Mouse (Mus musculus) forebrain, embryonic 10.5 days (tissue): Measurements from ENCODE around the gene Pdlim7. TPM values are rescaled to one million over a fixed set of nuclear protein-coding genes. Genes with fewer than 3 reads are reported as not detected.

Source experiments
- DNase-seq: peaks from one replicate; pipeline ENCODE4 v3.0.0-alpha.2; 2017; ENCODE audit warnings: low spot score; ENCODE audit errors: extremely low spot score
- H3K27ac ChIP-seq: fragments of 300-500 bp; sonication (generic); 2 replicates; pipeline ENCODE4 v1.5.1; 2016; ENCODE audit warnings: mild to moderate bottlenecking
- H3K27me3 ChIP-seq: fragments of 300-500 bp; sonication (generic); 2 replicates; pipeline ENCODE4 v1.6.1; 2016; ENCODE audit warnings: mild to moderate bottlenecking; ENCODE audit not compliant: poor library complexity, severe bottlenecking
- H3K36me3 ChIP-seq: fragments of 300-500 bp; sonication (generic); replicated peaks from 2 replicates; pipeline ENCODE4 v1.6.1; 2016; ENCODE audit warnings: mild to moderate bottlenecking, moderate library complexity
- H3K4me1 ChIP-seq: fragments of 300-500 bp; sonication (generic); 2 replicates; pipeline ENCODE4 v1.6.1; 2016
- H3K4me3 ChIP-seq: fragments of 300-500 bp; sonication (generic); 2 replicates; pipeline ENCODE4 v1.5.1; 2016; ENCODE audit warnings: mild to moderate bottlenecking, moderate library complexity
- H3K9me3 ChIP-seq: fragments of 300-500 bp; sonication (generic); 2 replicates; pipeline ENCODE4 v1.6.1; 2016; ENCODE audit warnings: mild to moderate bottlenecking, moderate library complexity
- WGBS: fragments of 180-500 bp; shearing (Covaris S2); methylation state at CpG from one replicate; pipeline ENCODE4 v1.1.7; 2016; 5-methylcytosine and 5-hydroxymethylcytosine counted together
- polyA plus RNA-seq: library from polyadenylated mRNA; unstranded; fragments of >200 nt; fragmentation: Nextera tagmentation; extraction: Ambion mirVana; gene quantifications from 2 replicates; pipeline ENCODE4 v1.2.1, GENCODE M21; 2016

The Pdlim7 gene
- polyA plus RNA-seq, 1 experiment from 2014 or later: 200 TPM

GRCm38 (mm10) chr13:55511492-55511861, 2.0 kb downstream of the Pdlim7 start:
- Histone ChIP-seq H3K4me3 (peak overlapping the region; percentile 83), H3K36me3 (peaks cover 45% of the 10 kb centered on the region), H3K27ac (peak overlapping the region; percentile 94), H3K9me3 (no peaks in the 10 kb centered on the region), H3K4me1 (peaks cover 44% of the 10 kb centered on the region), H3K27me3 (peaks cover 19% of the 10 kb centered on the region)
- 27% methylated on average over 5 of the region's 5 CpGs for WGBS
- no peak for DNase-seq

DNA sequence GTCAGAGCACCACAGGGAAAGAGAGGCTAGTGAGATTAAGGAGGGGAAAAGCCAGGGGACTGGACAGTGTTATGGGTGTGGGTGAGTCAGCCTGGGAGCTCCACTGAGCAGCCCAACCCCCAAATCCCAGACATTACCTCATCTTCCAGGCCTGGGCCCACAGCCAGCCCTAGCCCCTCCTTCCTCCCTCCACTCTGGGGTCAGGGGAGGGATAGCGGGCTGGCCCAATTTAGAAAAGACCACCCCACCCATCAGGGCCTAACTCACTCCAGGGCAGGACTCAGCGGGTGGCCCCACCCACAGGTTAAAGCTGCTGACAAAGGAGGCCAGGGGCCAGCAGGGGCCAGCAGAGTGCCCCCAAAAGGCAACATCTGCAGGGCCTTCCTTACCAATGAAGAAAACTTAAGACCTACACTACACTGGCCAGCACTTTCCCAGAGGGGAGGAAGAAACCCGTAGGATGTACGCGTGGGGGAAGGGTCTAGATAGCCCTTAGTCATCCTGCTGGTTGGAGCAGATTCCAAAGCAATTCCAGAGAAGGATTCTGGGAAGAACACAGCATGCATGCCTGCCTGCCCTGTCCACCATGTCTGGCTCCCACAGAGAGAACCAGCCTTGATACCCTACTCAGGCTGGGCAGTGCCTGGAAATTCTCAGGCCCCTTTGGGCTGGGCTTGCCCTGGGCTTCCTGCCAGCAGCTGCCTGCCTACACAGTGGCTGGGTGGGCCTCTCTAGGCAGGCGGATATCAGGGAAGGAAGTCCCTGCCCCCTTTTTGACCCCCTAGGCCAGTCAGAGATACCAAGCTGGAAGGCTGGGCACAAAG, 2.6 kb downstream of the Pdlim7 start:
- peaks cover 51% of the 10 kb centered on the region for H3K36me3 ChIP-seq
- H3K27me3 ChIP-seq: peaks cover 19% of the 10 kb centered on the region
- peak overlapping the region; percentile 94 for H3K27ac ChIP-seq
- DNase-seq: peak; percentile 59
- no peaks in the 10 kb centered on the region for H3K9me3 ChIP-seq
- peak overlapping the region; percentile 83 for H3K4me3 ChIP-seq
- peaks cover 44% of the 10 kb centered on the region for H3K4me1 ChIP-seq
- WGBS: 10% methylated on average over 6 of the region's 6 CpGs

- H3K4me1 ChIP-seq: peaks cover 44% of the 10 kb centered on the region
- peak overlapping the region; percentile 94 for H3K27ac ChIP-seq
- H3K4me3 ChIP-seq: peak overlapping the region; percentile 83
- H3K9me3 ChIP-seq: no peaks in the 10 kb centered on the region
- peaks cover 16% of the 10 kb centered on the region for H3K27me3 ChIP-seq
- H3K36me3 ChIP-seq: peaks cover 57% of the 10 kb centered on the region
- peak; percentile 34 for DNase-seq
- WGBS: 34% methylated on average over 3 of the region's 3 CpGs
These were observed 3.2 kb downstream of the Pdlim7 start for GRCm38 (mm10) chr13:55510332-55510667.

GRCm38 (mm10) chr13:55508531-55508930, 4.9 kb downstream of the Pdlim7 start:
- Histone ChIP-seq H3K9me3 (no peaks in the 10 kb centered on the region), H3K36me3 (peaks cover 75% of the 10 kb centered on the region), H3K4me3 (no peak overlapping the region), H3K4me1 (peaks cover 39% of the 10 kb centered on the region), H3K27me3 (no peaks in the 10 kb centered on the region), H3K27ac (0 out of 2 replicates have a peak overlapping the region, but pooled peaks have one; percentile 27)
- 89% methylated on average over 10 of the region's 10 CpGs for WGBS
- DNase-seq: no peak

- Histone ChIP-seq H3K27ac (peak overlapping the region; percentile 27; the same call in 1 of the 2 replicates), H3K27me3 (no peaks in the 10 kb centered on the region), H3K4me3 (no peak overlapping the region), H3K36me3 (peaks cover 81% of the 10 kb centered on the region), H3K4me1 (peaks cover 36% of the 10 kb centered on the region), H3K9me3 (no peaks in the 10 kb centered on the region)
- DNase-seq: peak; percentile 28
- WGBS: 65% methylated on average over 11 of the region's 11 CpGs
These were observed 5.6 kb downstream of the Pdlim7 start for GRCm38 (mm10) chr13:55507877-55508276.

DNA sequence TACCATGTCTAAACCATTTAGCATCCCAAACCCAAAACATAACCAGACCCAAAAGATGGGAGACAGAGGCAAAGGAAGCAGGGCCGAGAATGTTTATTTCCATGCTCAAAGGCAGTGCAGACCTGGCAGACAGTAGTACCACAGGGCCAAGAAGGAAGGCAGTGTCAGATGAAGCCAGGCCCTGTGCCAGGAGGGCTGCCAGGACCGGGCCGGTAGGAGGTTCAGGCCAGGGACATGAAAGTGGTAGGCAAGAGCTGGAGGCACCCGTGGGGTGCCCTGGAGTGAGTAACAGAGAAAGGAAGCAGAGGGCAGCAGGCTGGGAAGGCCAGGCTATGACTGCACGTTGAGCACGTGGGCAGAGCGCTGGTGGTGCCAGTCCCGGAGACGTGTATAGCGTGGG, 6.8 kb downstream of the Pdlim7 start:
- 94% methylated on average over 10 of the region's 10 CpGs for WGBS
- peaks cover 24% of the 10 kb centered on the region for H3K4me1 ChIP-seq
- DNase-seq: no peak
- peaks cover 92% of the 10 kb centered on the region for H3K36me3 ChIP-seq
- no peak overlapping the region for H3K27ac ChIP-seq
- H3K27me3 ChIP-seq: no peaks in the 10 kb centered on the region
- H3K4me3 ChIP-seq: no peak overlapping the region
- no peaks in the 10 kb centered on the region for H3K9me3 ChIP-seq

DNA sequence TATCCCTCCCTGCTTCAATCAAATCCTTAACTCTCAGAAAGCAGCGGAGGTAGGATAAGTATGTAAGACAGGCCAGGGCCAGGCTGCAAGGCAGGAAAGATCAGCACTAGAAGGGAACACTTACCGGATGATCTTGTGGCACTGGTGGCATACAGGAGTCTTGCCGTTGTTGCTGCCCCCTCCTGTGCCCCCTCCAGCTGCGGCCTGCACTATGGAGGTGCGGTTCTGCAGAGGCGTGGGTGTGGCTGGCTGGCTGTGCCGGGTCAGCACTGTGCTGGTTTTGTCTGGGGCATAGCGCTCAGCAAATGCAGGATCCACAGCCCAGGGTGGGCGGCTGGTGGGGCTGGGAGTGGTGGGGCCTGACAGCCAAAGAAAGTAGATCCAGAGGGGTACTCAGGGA, 7.7 kb downstream of the Pdlim7 start:
- Histone ChIP-seq H3K27ac (no peak overlapping the region), H3K4me1 (peaks cover 15% of the 10 kb centered on the region), H3K4me3 (no peak overlapping the region), H3K9me3 (no peaks in the 10 kb centered on the region), H3K27me3 (no peaks in the 10 kb centered on the region), H3K36me3 (peaks cover 98% of the 10 kb centered on the region)
- 91% methylated on average over 9 of the region's 9 CpGs for WGBS
- no peak for DNase-seq

DNA sequence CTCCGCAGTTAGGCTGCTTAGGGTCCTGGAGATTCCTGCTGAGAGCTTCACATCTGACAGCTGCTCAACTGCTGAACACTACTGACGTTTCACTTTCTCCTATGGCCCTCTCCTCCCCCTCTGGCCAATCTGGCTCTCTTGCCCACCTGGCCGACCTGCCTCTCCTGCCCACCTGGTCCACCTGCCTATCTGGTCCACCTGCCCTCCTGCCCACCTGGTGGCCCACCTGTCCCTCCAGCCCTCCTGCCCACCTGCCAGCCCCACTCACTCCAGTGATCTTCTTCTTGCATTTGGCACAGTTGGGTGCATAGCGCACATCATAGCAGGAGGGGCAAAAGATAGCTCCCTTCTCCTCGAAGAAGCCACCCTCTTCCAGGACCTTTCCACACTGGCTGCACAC, 9.1 kb downstream of the Pdlim7 start:
- no peaks in the 10 kb centered on the region for H3K9me3 ChIP-seq

DNA sequence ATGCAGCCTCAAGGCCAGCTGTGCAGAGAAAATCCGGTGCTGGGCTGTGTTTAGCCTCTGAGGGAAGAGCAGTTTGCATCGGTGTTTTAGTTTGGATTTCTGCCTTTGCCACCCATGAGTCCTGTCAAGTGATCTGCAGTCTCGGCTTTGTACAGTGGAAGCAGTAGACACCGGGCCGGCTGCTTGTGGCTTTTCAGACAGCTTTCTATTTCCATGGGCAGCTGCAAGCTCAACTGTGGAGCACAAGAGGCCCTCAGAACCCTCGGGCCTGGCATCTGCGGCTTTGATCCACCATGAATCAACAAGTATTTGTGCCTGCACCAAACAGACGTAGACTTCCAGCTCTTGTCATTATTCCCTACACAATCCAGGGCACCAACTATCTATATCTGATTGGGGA, 11.1 kb downstream of the Pdlim7 start:
- Histone ChIP-seq H3K27ac (no peak overlapping the region), H3K36me3 (peaks cover 95% of the 10 kb centered on the region), H3K4me1 (peaks cover 6% of the 10 kb centered on the region), H3K4me3 (no peak overlapping the region), H3K27me3 (no peaks in the 10 kb centered on the region), H3K9me3 (no peaks in the 10 kb centered on the region)
- no peak for DNase-seq
- WGBS: 92% methylated on average over 8 of the region's 8 CpGs

More for the DNA sequence above, 9.1 kb downstream of the Pdlim7 start:
- DNase-seq: no peak
- H3K4me1 ChIP-seq: 0 out of 2 replicates have a peak, but pooled peaks cover under 1% of the 10 kb centered on the region
- peaks cover 97% of the 10 kb centered on the region for H3K36me3 ChIP-seq
- no peaks in the 10 kb centered on the region for H3K27me3 ChIP-seq
- 87% methylated on average over 5 of the region's 5 CpGs for whole genome bisulfite sequencing
- no peak overlapping the region for H3K4me3 ChIP-seq
- no peak overlapping the region for H3K27ac ChIP-seq

GRCm38 (mm10) chr13:55500575-55500974, 12.9 kb downstream of the Pdlim7 start:
- Histone ChIP-seq H3K27ac (no peak overlapping the region), H3K4me3 (no peak overlapping the region), H3K4me1 (peaks cover 19% of the 10 kb centered on the region), H3K9me3 (no peaks in the 10 kb centered on the region), H3K27me3 (no peaks in the 10 kb centered on the region), H3K36me3 (peaks cover 79% of the 10 kb centered on the region)
- WGBS: 87% methylated on average over 10 of the region's 10 CpGs
- DNase-seq: no peak

DNA sequence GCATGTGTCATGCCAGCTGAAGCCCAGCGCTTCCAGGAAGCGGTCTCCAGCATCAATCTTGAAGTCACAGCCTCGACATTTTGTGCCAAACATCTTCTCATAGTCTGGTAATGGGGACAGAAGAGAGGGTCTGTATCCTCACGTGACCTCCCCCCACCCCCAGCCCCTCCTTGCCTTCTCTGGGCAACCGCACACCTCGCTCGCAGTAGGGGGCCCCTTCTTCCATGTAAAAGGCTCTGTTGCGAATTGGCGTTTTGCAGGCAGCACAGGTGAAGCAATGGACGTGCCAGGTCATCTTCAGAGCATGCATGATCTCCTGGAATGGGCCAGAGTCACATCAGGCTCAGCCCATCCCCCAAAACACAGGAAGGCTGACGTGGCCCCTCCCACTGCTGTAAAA, 14.6 kb downstream of the Pdlim7 start:
- no peaks in the 10 kb centered on the region for H3K9me3 ChIP-seq
- 55% methylated on average over 11 of the region's 11 CpGs for WGBS
- H3K27ac ChIP-seq: no peak overlapping the region
- peaks cover 62% of the 10 kb centered on the region for H3K36me3 ChIP-seq
- H3K4me1 ChIP-seq: peaks cover 36% of the 10 kb centered on the region
- H3K27me3 ChIP-seq: peaks cover 6% of the 10 kb centered on the region; the same call in 1 of the 2 replicates
- no peak overlapping the region for H3K4me3 ChIP-seq
- DNase-seq: no peak

DNA sequence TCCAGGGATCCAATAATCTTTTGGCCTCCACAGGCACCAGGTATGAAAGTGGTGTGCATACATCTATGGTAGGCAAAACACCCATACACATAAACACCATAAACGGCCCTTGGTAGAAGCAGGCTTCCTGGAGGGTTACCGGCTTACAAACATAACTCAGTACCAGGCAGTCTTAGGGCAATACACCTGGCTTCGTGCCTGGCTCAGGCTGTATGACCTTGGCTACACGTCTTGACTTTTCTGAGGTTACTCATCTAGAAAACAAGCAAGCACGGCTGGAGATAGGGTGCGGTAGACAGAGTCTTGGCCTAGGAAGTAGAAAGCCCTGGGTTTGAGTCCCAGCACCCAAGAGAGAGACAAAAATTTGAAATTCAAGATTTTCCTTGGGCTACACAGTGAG, 16.8 kb downstream of the Pdlim7 start:
- H3K27me3 ChIP-seq: peaks cover 13% of the 10 kb centered on the region; the same call in 1 of the 2 replicates
- H3K9me3 ChIP-seq: no peaks in the 10 kb centered on the region
- H3K36me3 ChIP-seq: peaks cover 40% of the 10 kb centered on the region
- H3K4me3 ChIP-seq: no peak overlapping the region
- no peak for DNase-seq
- 92% methylated on average over 6 of the region's 6 CpGs for WGBS
- H3K4me1 ChIP-seq: peaks cover 37% of the 10 kb centered on the region
- H3K27ac ChIP-seq: peak overlapping the region; percentile 59

- H3K4me1 ChIP-seq: peaks cover 42% of the 10 kb centered on the region
- peaks cover 13% of the 10 kb centered on the region; the same call in 1 of the 2 replicates for H3K27me3 ChIP-seq
- WGBS: 22% methylated on average over 4 of the region's 4 CpGs
- H3K9me3 ChIP-seq: no peaks in the 10 kb centered on the region
- peak; percentile 28 for DNase-seq
- H3K4me3 ChIP-seq: no peak overlapping the region
- H3K36me3 ChIP-seq: peaks cover 31% of the 10 kb centered on the region
- H3K27ac ChIP-seq: peak overlapping the region; percentile 59
These were observed 17.8 kb downstream of the Pdlim7 start for GRCm38 (mm10) chr13:55495702-55496101.
